Mouse (Mus musculus): ENCODE data around the gene Tmem238l. TPM values are rescaled to one million over a fixed set of nuclear protein-coding genes. Genes with fewer than 3 reads are reported as not detected.
A peak's percentile ranks its signal among the peaks of the same experiment; 100 is the strongest.

The Tmem238l gene
- polyA plus RNA-seq, 1 experiment = not detected

GRCm38 (mm10) chr11:66984165-66985135, 28.0 kb downstream of the Tmem238l start:
- Histone ChIP-seq H3K4me1 (ENCODE audit: control insufficient read depth, insufficient read depth, low read length) (no peaks in the 10 kb centered on the region), H3K27ac (ENCODE audit: control insufficient read depth, insufficient read depth, low read depth, low read length, poor library complexity) (no peak overlapping the region), H3K4me3 (replicated peaks; ENCODE audit: control insufficient read depth, low read depth, low read length) (no peak overlapping the region)
- peak; percentile 64 for TF ChIP-seq CTCF (IDR thresholded peaks at IDR 0.05; ENCODE audit: control insufficient read depth, insufficient read depth, low read length)
- TF ChIP-seq POLR2A (IDR thresholded peaks at IDR 0.05; ENCODE audit: borderline replicate concordance, control insufficient read depth, low read depth, low read length) = no peak
- 8% methylated on average over 28 of the region's 28 CpGs for WGBS

- no peaks in the 10 kb centered on the region for H3K4me1 ChIP-seq (ENCODE audit: control insufficient read depth, insufficient read depth, low read length)
- H3K4me3 ChIP-seq (replicated peaks; ENCODE audit: control insufficient read depth, low read depth, low read length) = peak overlapping the region; percentile 29
- TF ChIP-seq POLR2A (IDR thresholded peaks at IDR 0.05; ENCODE audit: borderline replicate concordance, control insufficient read depth, low read depth, low read length) (no peak), CTCF (IDR thresholded peaks at IDR 0.05; ENCODE audit: control insufficient read depth, insufficient read depth, low read length) (no peak)
- no peak overlapping the region for H3K27ac ChIP-seq (ENCODE audit: control insufficient read depth, insufficient read depth, low read depth, low read length, poor library complexity)
- 10% methylated on average over 11 of the region's 11 CpGs for WGBS
These were observed 28.8 kb downstream of the Tmem238l start for GRCm38 (mm10) chr11:66985136-66985702.

DNA sequence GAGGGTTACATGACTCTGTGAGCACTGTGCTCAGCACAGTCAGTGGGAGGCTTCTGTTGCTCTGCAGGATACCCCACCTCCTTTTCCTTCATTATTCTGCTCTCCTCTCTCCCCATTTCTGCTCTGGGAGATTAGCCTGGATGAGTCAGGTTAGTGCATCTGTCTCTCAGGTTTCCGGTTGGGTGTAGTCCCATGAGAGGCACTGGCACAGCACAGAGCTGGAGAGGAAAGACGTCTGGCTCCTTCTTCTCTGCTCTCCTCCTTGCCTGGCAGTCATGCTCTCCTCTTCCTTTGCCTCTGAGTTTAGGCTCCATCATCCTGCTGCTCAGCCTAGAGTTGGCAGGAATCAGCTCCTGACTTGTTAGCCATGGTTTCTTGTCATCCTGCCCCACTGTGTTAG, 35.7 kb downstream of the Tmem238l start:
- whole genome bisulfite sequencing = 75% methylated on average over 2 of the region's 2 CpGs
- no peaks in the 10 kb centered on the region for H3K4me1 ChIP-seq (ENCODE audit: control insufficient read depth, insufficient read depth, low read length)
- H3K4me3 ChIP-seq (replicated peaks; ENCODE audit: control insufficient read depth, low read depth, low read length) = no peak overlapping the region
- TF ChIP-seq CTCF (IDR thresholded peaks at IDR 0.05; ENCODE audit: control insufficient read depth, insufficient read depth, low read length) (no peak), POLR2A (IDR thresholded peaks at IDR 0.05; ENCODE audit: borderline replicate concordance, control insufficient read depth, low read depth, low read length) (no peak)
- H3K27ac ChIP-seq (ENCODE audit: control insufficient read depth, insufficient read depth, low read depth, low read length, poor library complexity) = no peak overlapping the region

- Histone ChIP-seq H3K27ac (ENCODE audit: control insufficient read depth, insufficient read depth, low read depth, low read length, poor library complexity) (no peak overlapping the region), H3K4me3 (replicated peaks; ENCODE audit: control insufficient read depth, low read depth, low read length) (no peak overlapping the region), H3K4me1 (ENCODE audit: control insufficient read depth, insufficient read depth, low read length) (no peaks in the 10 kb centered on the region)
- 52% methylated on average over 1 of the region's 1 CpGs for WGBS
- TF ChIP-seq CTCF (IDR thresholded peaks at IDR 0.05; ENCODE audit: control insufficient read depth, insufficient read depth, low read length) (no peak), POLR2A (IDR thresholded peaks at IDR 0.05; ENCODE audit: borderline replicate concordance, control insufficient read depth, low read depth, low read length) (no peak)
These were observed 37.2 kb downstream of the Tmem238l start for GRCm38 (mm10) chr11:66993674-66994073.

- WGBS = 76% methylated on average over 4 of the region's 4 CpGs
- TF ChIP-seq POLR2A (IDR thresholded peaks at IDR 0.05; ENCODE audit: borderline replicate concordance, control insufficient read depth, low read depth, low read length) = no peak
- TF ChIP-seq CTCF (IDR thresholded peaks at IDR 0.05; ENCODE audit: control insufficient read depth, insufficient read depth, low read length) = no peak
- H3K27ac ChIP-seq (ENCODE audit: control insufficient read depth, insufficient read depth, low read depth, low read length, poor library complexity) = no peak overlapping the region
These were observed 40.0 kb downstream of the Tmem238l start for GRCm38 (mm10) chr11:66996446-66996845.

GRCm38 (mm10) chr11:66998467-66999403, 42.3 kb downstream of the Tmem238l start:
- 70% methylated on average over 14 of the region's 14 CpGs for WGBS
- no peak overlapping the region for H3K27ac ChIP-seq (ENCODE audit: control insufficient read depth, insufficient read depth, low read depth, low read length, poor library complexity)
- H3K4me1 ChIP-seq (ENCODE audit: control insufficient read depth, insufficient read depth, low read length) = no peaks in the 10 kb centered on the region
- no peak overlapping the region for H3K4me3 ChIP-seq (replicated peaks; ENCODE audit: control insufficient read depth, low read depth, low read length)
- no peak for TF ChIP-seq POLR2A (IDR thresholded peaks at IDR 0.05; ENCODE audit: borderline replicate concordance, control insufficient read depth, low read depth, low read length)
- TF ChIP-seq CTCF (IDR thresholded peaks at IDR 0.05; ENCODE audit: control insufficient read depth, insufficient read depth, low read length) = no peak

More at GRCm38 (mm10) chr11:66996446-66996845, 40.0 kb downstream of the Tmem238l start:
- no peaks in the 10 kb centered on the region for H3K4me1 ChIP-seq (ENCODE audit: control insufficient read depth, insufficient read depth, low read length)
- H3K4me3 ChIP-seq (replicated peaks; ENCODE audit: control insufficient read depth, low read depth, low read length) = no peak overlapping the region

GRCm38 (mm10) chr11:67000671-67001070, 44.2 kb downstream of the Tmem238l start:
- Histone ChIP-seq H3K4me1 (ENCODE audit: control insufficient read depth, insufficient read depth, low read length) (no peaks in the 10 kb centered on the region), H3K4me3 (replicated peaks; ENCODE audit: control insufficient read depth, low read depth, low read length) (no peak overlapping the region), H3K27ac (ENCODE audit: control insufficient read depth, insufficient read depth, low read depth, low read length, poor library complexity) (no peak overlapping the region)
- TF ChIP-seq POLR2A (IDR thresholded peaks at IDR 0.05; ENCODE audit: borderline replicate concordance, control insufficient read depth, low read depth, low read length) (no peak), CTCF (IDR thresholded peaks at IDR 0.05; ENCODE audit: control insufficient read depth, insufficient read depth, low read length) (no peak)
- 78% methylated on average over 4 of the region's 4 CpGs for WGBS
